Mouse (Mus musculus) lung, postnatal 0 days (tissue): ENCODE measurements around the gene Selenoo. TPM values are rescaled to one million over a fixed set of nuclear protein-coding genes. Genes with fewer than 3 reads are reported as not detected.

Experiments
- ATAC-seq: fragments of 200-750 bp; cut with Nextera tagmentation; 2 replicates; pipeline ENCODE4 v1.8.0; 2017; ENCODE audit warnings: moderate library complexity
- DNase-seq: peaks from one replicate; pipeline ENCODE4 v3.0.0-alpha.2; 2016; ENCODE audit warnings: low spot score
- H3K27ac ChIP-seq: fragments of 300-500 bp; sonication (generic); 2 replicates; pipeline ENCODE4 v1.5.1; 2014; ENCODE audit warnings: antibody characterized with exemption, mild to moderate bottlenecking, low read length, mixed read lengths
- H3K27me3 ChIP-seq: fragments of 300-500 bp; sonication (generic); replicated peaks from 2 replicates; pipeline ENCODE4 v1.6.1; 2014; ENCODE audit warnings: low read length, mixed read lengths; ENCODE audit not compliant: insufficient read depth
- H3K36me3 ChIP-seq: fragments of 300-500 bp; sonication (generic); 2 replicates; pipeline ENCODE4 v1.6.1; 2014; ENCODE audit warnings: low read length, mixed read lengths; ENCODE audit not compliant: insufficient read depth
- H3K4me1 ChIP-seq: fragments of 300-500 bp; sonication (generic); 2 replicates; pipeline ENCODE4 v1.6.1; 2014; ENCODE audit warnings: antibody characterized with exemption, low read depth, low read length, mixed read lengths; ENCODE audit not compliant: insufficient read depth
- H3K4me2 ChIP-seq: fragments of 300-500 bp; sonication (generic); replicated peaks from 2 replicates; pipeline ENCODE4 v1.6.1; 2014; ENCODE audit warnings: low read depth, mild to moderate bottlenecking, low read length, moderate library complexity, mixed read lengths
- H3K4me3 ChIP-seq: fragments of 300-500 bp; sonication (generic); 2 replicates; pipeline ENCODE4 v1.5.1; 2014; ENCODE audit warnings: low read depth, low read length
- H3K9ac ChIP-seq: fragments of 300-500 bp; sonication (generic); replicated peaks from 2 replicates; pipeline ENCODE4 v1.6.1; 2014; ENCODE audit warnings: low read depth, mild to moderate bottlenecking
- H3K9me3 ChIP-seq: fragments of 300-500 bp; sonication (generic); 2 replicates; pipeline ENCODE4 v1.6.1; 2016; ENCODE audit warnings: low read length, mixed read lengths
- CTCF ChIP-seq: IDR thresholded peaks from 2 replicates; pipeline ENCODE4 v1.5.1; 2016; ENCODE audit warnings: antibody characterized with exemption, mild to moderate bottlenecking
- EP300 ChIP-seq: IDR thresholded peaks from 2 replicates; pipeline ENCODE4 v1.6.1; 2016; ENCODE audit warnings: antibody characterized with exemption, mild to moderate bottlenecking, control low read depth
- WGBS: fragments of 180-500 bp; shearing (Covaris S2); extraction: QIAGEN DNeasy Blood & Tissue Kit; methylation state at CpG from one replicate; pipeline ENCODE4 v1.1.7; 2014; 5-methylcytosine and 5-hydroxymethylcytosine counted together
- polyA plus RNA-seq: library from polyadenylated mRNA; unstranded; fragments of >200 nt; fragmentation: Nextera tagmentation; extraction: Ambion mirVana; gene quantifications from 2 replicates; pipeline ENCODE4 v1.2.1, GENCODE M21; 2015

Gene Selenoo
- 13.9 and 16.0 TPM in 2 replicates for polyA plus RNA-seq

- peak within 1 kb of the TSS; percentile 89 for H3K27ac ChIP-seq
Measured at GRCm38 (mm10) chr15:89088607-89089247, at the start of gene Selenoo. Gene Selenoo, plus strand, starts transcription at chr15:89089084.

GRCm38 (mm10) chr15:89044381-89044780 is 44.5 kb upstream of the Selenoo start:
- H3K27me3 ChIP-seq = no peaks in the 10 kb centered on the region
- DNase-seq (no peak), ATAC-seq (no peak)
- no peak overlapping the region for H3K4me2 ChIP-seq
- no peak for TF ChIP-seq CTCF
- no peak for TF ChIP-seq EP300
- no peak overlapping the region for H3K9ac ChIP-seq
- H3K4me1 ChIP-seq = no peaks in the 10 kb centered on the region
- 71% methylated on average over 5 of the region's 5 CpGs for WGBS
- no peaks in the 10 kb centered on the region for H3K36me3 ChIP-seq
- no peak overlapping the region for H3K4me3 ChIP-seq
- no peaks in the 10 kb centered on the region for H3K9me3 ChIP-seq
- H3K27ac ChIP-seq = no peak overlapping the region

More at GRCm38 (mm10) chr15:89088607-89089247, at the start of gene Selenoo:
- DNase-seq (peak; percentile 96), ATAC-seq (peak; percentile 97)
- 2% methylated on average over 26 of the region's 38 CpGs for WGBS
- peaks cover 28% of the 10 kb centered on the region; the same call in 1 of the 2 replicates for H3K36me3 ChIP-seq
- no peaks in the 10 kb centered on the region for H3K9me3 ChIP-seq
- H3K9ac ChIP-seq = peak within 1 kb of the TSS; percentile 82
- peak within 1 kb of the TSS; percentile 99 for H3K4me2 ChIP-seq
- peaks cover 13% of the 10 kb centered on the region; the same call in 1 of the 2 replicates for H3K4me1 ChIP-seq
- no peaks in the 10 kb centered on the region for H3K27me3 ChIP-seq
- peak within 1 kb of the TSS; percentile 79 for H3K4me3 ChIP-seq
- TF ChIP-seq EP300 (no peak), CTCF (no peak)

- TF ChIP-seq EP300 (no peak), CTCF (no peak)
- no peak overlapping the region for H3K4me2 ChIP-seq
- no peak overlapping the region for H3K27ac ChIP-seq
- no peaks in the 10 kb centered on the region for H3K36me3 ChIP-seq
- no peak overlapping the region for H3K4me3 ChIP-seq
- WGBS = 66% methylated on average over 4 of the region's 4 CpGs
- no peaks in the 10 kb centered on the region for H3K9me3 ChIP-seq
- no peaks in the 10 kb centered on the region for H3K27me3 ChIP-seq
- no peak overlapping the region for H3K9ac ChIP-seq
- no peak for DNase-seq
- ATAC-seq = no peak
- no peaks in the 10 kb centered on the region for H3K4me1 ChIP-seq
Measured at GRCm38 (mm10) chr15:89046356-89046755, 42.5 kb upstream of the Selenoo start.

GRCm38 (mm10) chr15:89054666-89055065 is 34.2 kb upstream of the Selenoo start:
- Histone ChIP-seq H3K27ac (no peak overlapping the region), H3K9ac (no peak overlapping the region), H3K4me2 (no peak overlapping the region), H3K9me3 (no peaks in the 10 kb centered on the region), H3K4me1 (no peaks in the 10 kb centered on the region), H3K36me3 (no peaks in the 10 kb centered on the region), H3K27me3 (peaks cover 14% of the 10 kb centered on the region), H3K4me3 (no peak overlapping the region)
- TF ChIP-seq EP300 (no peak), CTCF (no peak)
- WGBS = 87% methylated on average over 7 of the region's 7 CpGs
- no peak for DNase-seq
- no peak for ATAC-seq

GRCm38 (mm10) chr15:89058736-89059135 is 30.1 kb upstream of the Selenoo start:
- Histone ChIP-seq H3K9ac (no peak overlapping the region), H3K36me3 (no peaks in the 10 kb centered on the region), H3K9me3 (no peaks in the 10 kb centered on the region), H3K27ac (no peak overlapping the region), H3K4me1 (no peaks in the 10 kb centered on the region), H3K27me3 (peaks cover 33% of the 10 kb centered on the region), H3K4me3 (no peak overlapping the region), H3K4me2 (no peak overlapping the region)
- ATAC-seq (no peak), DNase-seq (no peak)
- no peak for TF ChIP-seq CTCF
- 27% methylated on average over 6 of the region's 6 CpGs for WGBS

- no peak for TF ChIP-seq EP300
- no peak for TF ChIP-seq CTCF
- DNase-seq (no peak), ATAC-seq (no peak; the same call in 1 of the 2 replicates)
- H3K36me3 ChIP-seq = no peaks in the 10 kb centered on the region
- WGBS = 1% methylated on average over 32 of the region's 57 CpGs
- H3K4me2 ChIP-seq = peak within 1 kb of the TSS; percentile 96
- peak within 1 kb of the TSS; percentile 53 for H3K4me3 ChIP-seq
- no peaks in the 10 kb centered on the region for H3K9me3 ChIP-seq
- H3K27me3 ChIP-seq = peaks cover 33% of the 10 kb centered on the region
- no peaks in the 10 kb centered on the region for H3K4me1 ChIP-seq
- no peak within 1 kb of the TSS for H3K27ac ChIP-seq
- H3K9ac ChIP-seq = no peak within 1 kb of the TSS
Measured at GRCm38 (mm10) chr15:89059161-89059931, 29.5 kb upstream of the Selenoo start, which contains the start of gene Panx2. Gene Panx2, plus strand, starts transcription at chr15:89059734.
